Mouse (Mus musculus) CH12.LX (cell line): ENCODE results near the gene Abca1.

ENCODE experiments used
- CHD1 ChIP-seq: IDR thresholded peaks from 2 replicates; pipeline ENCODE4 v1.6.1; 2012; ENCODE audit warnings: low read depth, low read length, improper control_type of control experiment, inconsistent platforms
- CTCF ChIP-seq, 2 experiments: IDR thresholded peaks in 1 of 2; conservative IDR thresholded peaks in 1 of 2; 2 replicates each; pipeline ENCODE4 v1.5.1; 2011 to 2012; ENCODE audit warnings: low read depth in 2 of 2, low read length in 2 of 2, improper control_type of control experiment in 1 of 2, inconsistent platforms in 1 of 2, mild to moderate bottlenecking in 1 of 2, moderate library complexity in 1 of 2
- E2F4 ChIP-seq: IDR thresholded peaks from 2 replicates; pipeline ENCODE4 v1.6.1; 2011; ENCODE audit warnings: low read depth, low read length, improper control_type of control experiment; ENCODE audit not compliant: insufficient replicate concordance
- JUND ChIP-seq: conservative IDR thresholded peaks from 2 replicates; pipeline ENCODE4 v1.6.1; 2011; ENCODE audit warnings: low read depth, low read length, improper control_type of control experiment
- MAFK ChIP-seq: IDR thresholded peaks from 2 replicates; pipeline ENCODE4 v1.6.1; 2011; ENCODE audit warnings: low read length, improper control_type of control experiment; ENCODE audit not compliant: insufficient replicate concordance
- MAX ChIP-seq: IDR thresholded peaks from 2 replicates; pipeline ENCODE4 v1.6.1; 2011; ENCODE audit warnings: low read length, improper control_type of control experiment
- MAZ ChIP-seq: IDR thresholded peaks from 2 replicates; pipeline ENCODE4 v1.6.1; 2012; ENCODE audit warnings: low read depth, mild to moderate bottlenecking, inconsistent platforms, low read length, improper control_type of control experiment, moderate library complexity
- NELFE ChIP-seq: IDR thresholded peaks from 2 replicates; pipeline ENCODE4 v1.6.1; 2011; ENCODE audit warnings: low read depth, low read length, improper control_type of control experiment
- NRF1 ChIP-seq: IDR thresholded peaks from 2 replicates; pipeline ENCODE4 v1.6.1; 2014; ENCODE audit warnings: low read depth, mild to moderate bottlenecking, inconsistent platforms, low read length, improper control_type of control experiment, moderate library complexity
- POLR2A ChIP-seq: IDR thresholded peaks from 2 replicates; pipeline ENCODE4 v1.6.1; 2011; ENCODE audit warnings: low read depth, mild to moderate bottlenecking, improper control_type of control experiment, low read length
- SMC3 ChIP-seq: IDR thresholded peaks from 2 replicates; pipeline ENCODE4 v1.6.1; 2011; ENCODE audit warnings: low read depth, low read length, improper control_type of control experiment
- TCF12 ChIP-seq: IDR thresholded peaks from 2 replicates; pipeline ENCODE4 v1.6.1; 2014; ENCODE audit warnings: low read depth, mild to moderate bottlenecking, inconsistent platforms, low read length, improper control_type of control experiment
- USF1 ChIP-seq: IDR thresholded peaks from 2 replicates; pipeline ENCODE4 v1.6.1; 2014; ENCODE audit warnings: low read depth, mild to moderate bottlenecking, inconsistent platforms, low read length, improper control_type of control experiment
- ZC3H11A ChIP-seq: IDR thresholded peaks from 2 replicates; pipeline ENCODE4 v1.6.1; 2012; ENCODE audit warnings: low read depth, mild to moderate bottlenecking, inconsistent platforms, low read length, improper control_type of control experiment

DNA sequence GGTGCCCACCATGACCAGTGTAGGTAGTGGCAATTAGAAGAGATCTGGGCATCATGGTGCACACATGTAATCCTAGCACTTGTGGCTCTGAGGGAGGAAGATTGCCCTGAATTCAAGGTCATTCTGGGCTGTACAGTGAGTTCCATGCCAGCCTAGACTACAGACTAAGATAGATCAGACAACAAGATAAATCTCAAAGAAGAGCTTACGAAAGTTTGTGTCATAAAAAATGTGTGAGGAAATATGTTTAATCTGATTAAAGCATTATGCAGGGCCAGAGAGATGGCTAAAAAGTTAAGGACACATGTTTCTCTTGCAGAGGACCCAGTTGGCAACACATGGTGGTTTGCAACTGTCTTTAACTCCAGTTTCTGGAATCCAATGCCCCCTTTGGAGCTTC is 40.6 kb upstream of the Abca1 start:
- TF ChIP-seq NELFE: no peak
- no peak for TF ChIP-seq POLR2A
- no peak for TF ChIP-seq MAZ
- no peak for TF ChIP-seq ZC3H11A
- no peak for TF ChIP-seq CHD1
- TF ChIP-seq CTCF (conservative IDR thresholded peaks at IDR 0.05 in 1 of 2, IDR thresholded peaks at IDR 0.05 in 1 of 2; ENCODE audit: low read depth in 2 of 2, low read length in 2 of 2): no peak
- no peak for TF ChIP-seq TCF12
- TF ChIP-seq MAFK: no peak
- no peak for TF ChIP-seq MAX
- TF ChIP-seq USF1: no peak
- no peak for TF ChIP-seq SMC3
- TF ChIP-seq E2F4: no peak
- TF ChIP-seq NRF1: no peak
- TF ChIP-seq JUND: no peak
